8 mouse cellular contexts compared by ENCODE assay signal in the genomic region with DNA sequence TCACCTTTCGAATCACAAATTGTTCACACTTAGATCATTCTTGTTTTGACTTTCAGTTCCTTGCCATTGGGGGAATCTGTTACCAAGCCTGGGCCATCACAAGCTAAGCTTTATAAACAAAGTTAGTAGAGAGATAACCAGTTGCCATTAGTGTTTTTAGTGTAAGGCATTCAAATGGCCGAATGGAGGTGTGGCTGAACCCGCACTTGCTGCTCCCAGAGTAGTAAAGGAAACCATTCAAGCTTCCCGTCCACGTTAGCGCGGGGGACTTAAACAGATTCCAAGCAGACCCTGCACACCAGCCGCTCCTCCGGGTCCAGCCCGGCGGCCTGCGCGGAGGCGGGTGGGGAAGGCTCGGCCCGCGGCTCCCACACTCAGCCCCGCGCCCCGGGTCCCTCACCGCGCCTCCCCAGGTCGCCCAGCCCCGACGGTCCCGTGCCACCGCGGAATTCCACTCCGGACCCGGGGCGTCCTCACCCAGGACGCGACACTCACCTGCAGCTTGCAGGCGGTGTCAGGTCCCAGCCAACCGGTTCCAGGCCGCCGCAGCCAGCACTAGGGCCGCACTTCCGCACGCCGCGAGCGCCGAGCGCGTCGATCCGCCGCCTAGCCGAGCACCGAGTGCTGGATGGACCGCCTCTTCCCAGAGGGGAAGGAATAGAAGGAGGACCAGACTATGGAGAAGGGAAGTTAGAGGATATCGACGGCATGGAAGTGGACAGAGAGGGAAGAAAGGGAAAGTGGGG. TPM values are rescaled to one million over a fixed set of nuclear protein-coding genes. Genes with fewer than 3 reads are reported as not detected.
DNase-seq lines count a peak whose midpoint lies in the region; ATAC-seq and TF ChIP-seq lines count a peak whose summit lies in the region.

A gene (minus strand): TSS at position 593 of the 746 bp plus-strand sequence.
A gene (plus strand): TSS at position 704 of the 746 bp plus-strand sequence.

- H3K27ac ChIP-seq in ES-E14 (ENCODE audit: insufficient read depth, low read depth, low read length, poor library complexity, severe bottlenecking): peak within 1 kb of the TSS; percentile 43; the same call in 1 of the 2 replicates
- peak within 1 kb of the TSS; percentile 88 for H3K27ac ChIP-seq in forebrain, embryonic 13.5 days
- H3K27ac ChIP-seq in neural tube, embryonic 14.5 days (ENCODE audit: low read depth, low read length): peak within 1 kb of the TSS; percentile 77
- H3K27ac ChIP-seq in testis, adult 2 months (ENCODE audit: control insufficient read depth, insufficient read depth, low read depth, low read length): peak within 1 kb of the TSS; percentile 84

- WGBS in forebrain, embryonic 13.5 days: under 1% methylated on average over 52 of the region's 54 CpGs
- under 1% methylated on average over 54 of the region's 54 CpGs for WGBS in large intestine, adult 2 months
- WGBS in neural tube, embryonic 14.5 days: under 1% methylated on average over 54 of the region's 54 CpGs

- TF ChIP-seq POLR2A in testis, adult 2 months (IDR thresholded peaks at IDR 0.05; ENCODE audit: control insufficient read depth, low read depth, low read length): peak; percentile 76

- H3K36me3 ChIP-seq in ES-E14 (ENCODE audit: control insufficient read depth, insufficient read depth, low read length, poor library complexity, severe bottlenecking): no peaks in the 10 kb centered on the region
- H3K36me3 ChIP-seq in forebrain, embryonic 13.5 days (ENCODE audit: poor library complexity, severe bottlenecking): no peaks in the 10 kb centered on the region
- H3K36me3 ChIP-seq in neural tube, embryonic 14.5 days (ENCODE audit: control insufficient read depth, insufficient read depth, low read length): no peaks in the 10 kb centered on the region
- H3K36me3 ChIP-seq in testis, adult 2 months (ENCODE audit: control insufficient read depth, insufficient read depth, low read length): no peaks in the 10 kb centered on the region

- peak; percentile 99 for ATAC-seq in forebrain, embryonic 13.5 days
- peak; percentile 99 for ATAC-seq in neural tube, embryonic 14.5 days (ENCODE audit: low read depth)

- H3K4me1 ChIP-seq in ES-E14 (ENCODE audit: control insufficient read depth in 2 of 2, insufficient read depth in 2 of 2, low read length in 2 of 2, poor library complexity in 1 of 2): peaks cover 0 to 2% of the 10 kb centered on the region in 2 experiments; a peak in 1 of 4 replicates
- H3K4me1 ChIP-seq in forebrain, embryonic 13.5 days: peaks cover 14% of the 10 kb centered on the region; the same call in 1 of the 2 replicates
- no peaks in the 10 kb centered on the region for H3K4me1 ChIP-seq in neural tube, embryonic 14.5 days (ENCODE audit: control insufficient read depth, insufficient read depth, low read length)
- peaks cover 6% of the 10 kb centered on the region for H3K4me1 ChIP-seq in testis, adult 2 months (ENCODE audit: control insufficient read depth, insufficient read depth, low read length)

- DNase-seq in ES-E14 (ENCODE audit: low read depth, low spot score): peak; percentile 72
- peak; percentile 78 for DNase-seq in cerebellum, adult 11 months
- DNase-seq in heart, postnatal 10 days: peak; percentile 90 to 91
- DNase-seq in large intestine, adult 2 months (ENCODE audit: low read depth, low spot score): peak; percentile 64
- DNase-seq in lung, adult 18-20 months: peak; percentile 84 to 87

- peak within 1 kb of the TSS; percentile 81 to 89 for H3K4me3 ChIP-seq in ES-E14 (ENCODE audit: insufficient read depth in 1 of 2, low read depth in 1 of 2, low read length in 2 of 2, poor library complexity in 1 of 2, severe bottlenecking in 1 of 2)
- peak within 1 kb of the TSS; percentile 90 for H3K4me3 ChIP-seq in forebrain, embryonic 13.5 days
- H3K4me3 ChIP-seq in neural tube, embryonic 14.5 days (ENCODE audit: low read depth, low read length): peak within 1 kb of the TSS; percentile 72
- H3K4me3 ChIP-seq in testis, adult 2 months (ENCODE audit: control insufficient read depth, low read depth, low read length): peak within 1 kb of the TSS; percentile 90

- in situ Hi-C loops in ES-E14 (cut with MboI; ENCODE audit: low sequenced_read_pairs in 2 of 2, unreplicated experiment in 2 of 2): no loop called here

- H3K27me3 ChIP-seq in forebrain, embryonic 13.5 days: no peaks in the 10 kb centered on the region
- H3K27me3 ChIP-seq in neural tube, embryonic 14.5 days (ENCODE audit: control insufficient read depth, insufficient read depth, low read length): no peaks in the 10 kb centered on the region
- no peaks in the 10 kb centered on the region for H3K27me3 ChIP-seq in testis, adult 2 months (ENCODE audit: control insufficient read depth, insufficient read depth, low read length)

- intact Hi-C loops in heart, postnatal 10 days (cut with DNase I): no loop called here

- TF ChIP-seq CTCF in testis, adult 2 months (IDR thresholded peaks at IDR 0.05; ENCODE audit: control insufficient read depth, insufficient read depth, insufficient replicate concordance, low read depth, low read length): no peak

- H3K9ac ChIP-seq in ES-E14 (ENCODE audit: insufficient read depth, low read depth, low read length, poor library complexity, severe bottlenecking): peak within 1 kb of the TSS; percentile 79
- H3K9ac ChIP-seq in forebrain, embryonic 13.5 days: peak within 1 kb of the TSS; percentile 92
- peak within 1 kb of the TSS; percentile 72 for H3K9ac ChIP-seq in neural tube, embryonic 14.5 days (replicated peaks; ENCODE audit: low read depth, low read length)

- peak within 1 kb of the TSS; percentile 67 for H3K4me2 ChIP-seq in forebrain, embryonic 13.5 days
- peak within 1 kb of the TSS; percentile 62 for H3K4me2 ChIP-seq in neural tube, embryonic 14.5 days (ENCODE audit: low read depth, low read length)

- H3K9me3 ChIP-seq in ES-E14 (ENCODE audit: control insufficient read depth, insufficient read depth, low read depth, low read length): no peaks in the 10 kb centered on the region
- no peaks in the 10 kb centered on the region for H3K9me3 ChIP-seq in forebrain, embryonic 13.5 days (replicated peaks)
- no peaks in the 10 kb centered on the region for H3K9me3 ChIP-seq in neural tube, embryonic 14.5 days (ENCODE audit: control insufficient read depth, low read length)

TF ChIP-seq in ES-E14, 5 proteins besides CTCF, POLR2A, EP300 and RAD21:
- TF ChIP-seq HCFC1 (IDR thresholded peaks at IDR 0.05; ENCODE audit: borderline replicate concordance, insufficient read depth, low read length): peak; percentile 86
- TF ChIP-seq ZC3H11A (IDR thresholded peaks at IDR 0.05; ENCODE audit: borderline replicate concordance, low read depth, low read length): no peak

RNA-seq across cellular contexts. Expression of the first gene that starts in this region (rescaled TPM):
- total RNA-seq in ES-E14 (2012; rRNA removed): 22.4 and 22.8 TPM in 2 replicates
- 40.8 and 45.7 TPM in 2 replicates for polyA plus RNA-seq in forebrain, embryonic 13.5 days (2015; fragmentation: Nextera tagmentation; extraction: Ambion mirVana)
- total RNA-seq in heart, postnatal 10 days (2021): 10 to 100 TPM; 18.5 to 20.6 TPM
- polyA plus RNA-seq in large intestine, adult 2 months (2012; rRNA removed): 5.4 and 7.7 TPM in 2 replicates
- 56.3 and 61.7 TPM in 2 replicates for polyA plus RNA-seq in neural tube, embryonic 14.5 days (2014; fragmentation: Nextera tagmentation; extraction: Ambion mirVana)
- polyA plus RNA-seq in testis, adult 2 months (2012; rRNA removed): 10.2 and 10.7 TPM in 2 replicates

RNA-seq across cellular contexts. Expression of the second gene that starts in this region (rescaled TPM):
- total RNA-seq in ES-E14 (2012; rRNA removed): 0.11 TPM in 1 of 2 replicates, not detected in the other
- polyA plus RNA-seq in forebrain, embryonic 13.5 days (2015; fragmentation: Nextera tagmentation; extraction: Ambion mirVana): 0.12 TPM in 1 of 2 replicates, not detected in the other
- total RNA-seq in heart, postnatal 10 days (2021): not detected
- polyA plus RNA-seq in large intestine, adult 2 months (2012; rRNA removed): not detected in 2 replicates
- polyA plus RNA-seq in neural tube, embryonic 14.5 days (2014; fragmentation: Nextera tagmentation; extraction: Ambion mirVana): not detected in 2 replicates
- polyA plus RNA-seq in testis, adult 2 months (2012; rRNA removed): 0.28 and 0.30 TPM in 2 replicates

Comparison
In these comparisons a context has a peak if more than half of its experiments do, and no peak if none do; other contexts are left out.
1. Peak in every context shown above with its lines: DNase-seq, ATAC-seq, H3K4me3 ChIP-seq and H3K27ac ChIP-seq.